Mouse (Mus musculus) adrenal gland, postnatal 25 days (tissue): ENCODE data around the gene Synrg. TPM values are rescaled to one million over a fixed set of nuclear protein-coding genes. Genes with fewer than 3 reads are reported as not detected.

Source experiments
- DNase-seq: peaks from one replicate; pipeline ENCODE4 v3.0.0; 2021; ENCODE audit warnings: mixed read lengths
- long read RNA-seq: library from polyadenylated mRNA; stranded (forward); transcript quantifications from one replicate; pipeline ENCODE4 v2.0.0, GENCODE M21; 2021
- total RNA-seq: library from RNA; stranded (reverse); gene quantifications from 2 replicates; pipeline ENCODE4 v1.2.3, GENCODE M21; 2021

Gene Synrg
- 48.0 and 48.2 TPM in 2 replicates for total RNA-seq
- long read RNA-seq, partial matches to known transcripts, result 8 of 21 reads
- long read RNA-seq, other reads (novel, unspliced or antisense), result 12 of 21 reads

- peak; percentile 94 for DNase-seq
Measured at GRCm38 (mm10) chr11:83963991-83964921, at the start of gene Synrg. TSS of gene Synrg (plus strand) at chr11:83964428.

GRCm38 (mm10) chr11:83914501-83914900 is 49.7 kb upstream of the Synrg start:
- no peak for DNase-seq

GRCm38 (mm10) chr11:83922600-83922999 is 41.6 kb upstream of the Synrg start:
- DNase-seq, result no peak

- peak; percentile 18 for DNase-seq
Measured at GRCm38 (mm10) chr11:83927097-83927496, 37.1 kb upstream of the Synrg start.

- no peak for DNase-seq
Measured at GRCm38 (mm10) chr11:83932506-83933106, 31.6 kb upstream of the Synrg start.

- DNase-seq, result no peak
Measured at GRCm38 (mm10) chr11:83933376-83933775, 30.9 kb upstream of the Synrg start.

- peak; percentile 77 for DNase-seq
Measured at GRCm38 (mm10) chr11:83935986-83936665, 28.1 kb upstream of the Synrg start.

- no peak for DNase-seq
Measured at GRCm38 (mm10) chr11:83938556-83938955, 25.7 kb upstream of the Synrg start.

- peak; percentile 88 for DNase-seq
Measured at GRCm38 (mm10) chr11:83941950-83942840, 22.0 kb upstream of the Synrg start, which contains the start of gene Ddx52. TSS of gene Ddx52 (plus strand) at chr11:83942062.

GRCm38 (mm10) chr11:83956822-83957221 is 7.4 kb upstream of the Synrg start:
- DNase-seq, result no peak

- DNase-seq, result no peak
Measured at GRCm38 (mm10) chr11:83961983-83962382, 2.2 kb upstream of the Synrg start.

GRCm38 (mm10) chr11:83967436-83968204 is 3.4 kb downstream of the Synrg start:
- no peak for DNase-seq

GRCm38 (mm10) chr11:83968205-83968575 is 4.0 kb downstream of the Synrg start:
- DNase-seq, result no peak

- no peak for DNase-seq
Measured at GRCm38 (mm10) chr11:83969040-83969439, 4.8 kb downstream of the Synrg start.

- no peak for DNase-seq
Measured at GRCm38 (mm10) chr11:83974561-83975346, 10.5 kb downstream of the Synrg start.

- no peak for DNase-seq
Measured at GRCm38 (mm10) chr11:83975488-83975887, 11.3 kb downstream of the Synrg start.

- no peak for DNase-seq
Measured at GRCm38 (mm10) chr11:83976236-83976977, 12.2 kb downstream of the Synrg start.

- DNase-seq, result no peak
Measured at GRCm38 (mm10) chr11:83977810-83978209, 13.6 kb downstream of the Synrg start.

GRCm38 (mm10) chr11:83979992-83980391 is 15.8 kb downstream of the Synrg start:
- peak; percentile 9 for DNase-seq
